Mouse (Mus musculus) heart, adult 2 months (tissue): ENCODE measurements at regions not wholly inside any gene's neighbourhood (a gene's known extent, or its start where the extent isn't known, plus 50 kb on each side); places are given as distances from the start of the nearest gene placed in this dataset.

Experiments
- EP300 ChIP-seq: fragments of 200-500 bp; IDR thresholded peaks from 2 replicates; pipeline ENCODE4 v1.6.1; 2011; ENCODE audit warnings: low read depth, low read length, control low read depth; ENCODE audit not compliant: insufficient read depth
- POLR2A ChIP-seq: fragments of 200-500 bp; IDR thresholded peaks from 2 replicates; pipeline ENCODE4 v1.6.1; 2011; ENCODE audit warnings: mild to moderate bottlenecking, low read depth, low read length, control low read depth; ENCODE audit not compliant: insufficient read depth

GRCm38 (mm10) chr13:52065274-52065673 is 218.8 kb downstream of the Gadd45g start:
- TF ChIP-seq POLR2A: no peak
- no peak for TF ChIP-seq EP300
